Mouse (Mus musculus) CH12.LX (cell line): ENCODE measurements at regions not wholly inside any gene's neighbourhood (a gene's known extent, or its start where the extent isn't known, plus 50 kb on each side); places are given as distances from the start of the nearest gene placed in this dataset.

Source experiments
- CHD1 ChIP-seq: IDR thresholded peaks from 2 replicates; pipeline ENCODE4 v1.6.1; 2012; ENCODE audit warnings: low read depth, low read length, improper control_type of control experiment, inconsistent platforms
- CHD2 ChIP-seq: IDR thresholded peaks from 2 replicates; pipeline ENCODE4 v1.6.1; 2011; ENCODE audit warnings: low read length, improper control_type of control experiment
- CTCF ChIP-seq, 2 experiments: IDR thresholded peaks in 1 of 2; conservative IDR thresholded peaks in 1 of 2; 2 replicates each; pipeline ENCODE4 v1.5.1; 2011 to 2012; ENCODE audit warnings: low read depth in 2 of 2, low read length in 2 of 2, improper control_type of control experiment in 1 of 2, inconsistent platforms in 1 of 2, mild to moderate bottlenecking in 1 of 2, moderate library complexity in 1 of 2
- E2F4 ChIP-seq: IDR thresholded peaks from 2 replicates; pipeline ENCODE4 v1.6.1; 2011; ENCODE audit warnings: low read depth, low read length, improper control_type of control experiment; ENCODE audit not compliant: insufficient replicate concordance
- MAFK ChIP-seq: IDR thresholded peaks from 2 replicates; pipeline ENCODE4 v1.6.1; 2011; ENCODE audit warnings: low read length, improper control_type of control experiment; ENCODE audit not compliant: insufficient replicate concordance
- MAZ ChIP-seq: IDR thresholded peaks from 2 replicates; pipeline ENCODE4 v1.6.1; 2012; ENCODE audit warnings: low read depth, mild to moderate bottlenecking, inconsistent platforms, low read length, improper control_type of control experiment, moderate library complexity
- MEF2A ChIP-seq: IDR thresholded peaks from 2 replicates; pipeline ENCODE4 v1.6.1; 2014; ENCODE audit warnings: low read depth, mild to moderate bottlenecking, inconsistent platforms, low read length, improper control_type of control experiment, borderline replicate concordance
- POLR2A ChIP-seq: IDR thresholded peaks from 2 replicates; pipeline ENCODE4 v1.6.1; 2011; ENCODE audit warnings: low read depth, mild to moderate bottlenecking, improper control_type of control experiment, low read length
- POLR2AphosphoS2 ChIP-seq: IDR thresholded peaks from 2 replicates; pipeline ENCODE4 v1.6.1; 2011; ENCODE audit warnings: low read depth, low read length, improper control_type of control experiment
- RAD21 ChIP-seq: IDR thresholded peaks from 2 replicates; pipeline ENCODE4 v1.6.1; 2011; ENCODE audit warnings: low read depth, mild to moderate bottlenecking, low read length, improper control_type of control experiment, moderate library complexity

DNA sequence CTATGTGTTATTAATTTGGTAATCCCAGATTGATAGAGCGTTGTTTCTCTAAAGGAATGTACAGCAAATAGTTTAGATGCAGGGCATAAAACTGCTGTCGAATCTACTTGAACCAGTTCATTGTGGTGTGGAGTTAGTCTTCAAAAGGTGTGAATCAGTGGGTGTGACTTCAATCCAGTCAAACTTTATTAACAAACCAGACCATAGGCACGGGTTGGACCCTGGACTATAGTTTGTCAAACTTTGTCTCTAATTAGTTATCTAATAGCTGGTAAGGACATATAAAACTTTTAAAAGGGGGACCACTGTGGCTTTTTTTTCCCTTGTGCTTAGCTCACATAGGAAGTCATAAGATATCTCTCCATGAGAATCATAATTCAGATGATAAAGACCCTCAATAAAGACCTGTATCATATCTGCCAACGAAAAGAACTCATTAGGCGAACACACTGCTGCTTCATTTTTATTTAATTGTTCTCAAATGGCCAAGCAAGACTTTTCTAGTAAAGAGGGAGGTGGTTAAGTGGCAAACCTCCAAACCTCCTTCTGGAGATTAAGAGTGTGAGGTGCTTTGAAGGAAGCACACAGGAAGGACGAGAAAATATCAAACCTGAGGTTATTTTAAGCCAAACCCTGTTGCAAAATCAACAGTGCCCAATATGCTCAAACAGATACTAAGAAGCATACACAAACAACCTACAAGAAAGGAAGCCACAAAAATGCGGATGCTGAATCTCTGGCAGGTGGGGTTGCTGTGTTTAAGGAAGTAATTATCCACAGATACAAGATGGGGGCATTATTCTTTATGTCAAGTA lies 379.3 kb upstream of the Mmadhc start:
- TF ChIP-seq MEF2A (no peak), POLR2A (no peak), MAZ (no peak), CTCF (conservative IDR thresholded peaks at IDR 0.05 in 1 of 2, IDR thresholded peaks at IDR 0.05 in 1 of 2; ENCODE audit: low read depth in 2 of 2, low read length in 2 of 2) (no peak), RAD21 (no peak), E2F4 (no peak), CHD1 (no peak), MAFK (no peak), CHD2 (no peak), POLR2AphosphoS2 (no peak)
